Mouse (Mus musculus) effector memory CD4-positive, alpha-beta T cell, adult 5 months (primary cell): ENCODE data around the gene Ndufs5. TPM values are rescaled to one million over a fixed set of nuclear protein-coding genes. Genes with fewer than 3 reads are reported as not detected.

Experiments
- polyA plus RNA-seq: library from polyadenylated mRNA; unstranded; fragments of 100-300 nt; shearing (Covaris generic); gene quantifications from one replicate; pipeline ENCODE4 v1.2.1, GENCODE M21; 2017

Gene Ndufs5
- polyA plus RNA-seq = 54.2 TPM

GRCm38 (mm10) chr4:123717574-123718433 is at the start of gene Ndufs5:
Gene Ndufs5 (minus strand): TSS chr4:123718202.

DNA sequence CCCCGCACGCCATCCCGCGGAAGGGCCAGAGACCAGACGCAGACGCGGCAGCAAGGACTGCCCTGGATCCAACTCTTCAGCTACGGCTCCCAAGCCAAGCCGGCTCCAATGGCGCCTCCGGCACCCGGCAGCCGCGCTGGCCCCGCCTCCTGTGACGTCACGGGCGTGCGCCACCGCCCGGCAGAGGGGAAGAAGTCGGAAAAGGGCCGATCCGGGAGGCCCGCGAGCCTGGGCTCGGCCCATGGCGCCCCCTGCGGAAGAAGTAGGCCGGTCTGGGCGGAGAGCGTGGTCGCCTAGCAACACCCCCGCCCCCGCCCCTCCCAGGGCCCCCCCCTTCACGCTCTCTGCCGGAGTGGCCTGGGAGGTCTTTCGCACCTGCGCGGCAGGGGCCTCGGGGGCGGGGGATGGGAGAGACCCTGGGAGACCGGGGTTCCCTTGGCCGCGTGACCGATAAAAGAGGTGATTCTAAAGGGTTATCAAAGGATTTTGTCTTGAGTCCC is 32.2 kb upstream of the Ndufs5 start, which contains the start of gene Akirin1:
Gene Akirin1 (minus strand): TSS at position 194 of the 500 bp plus-strand sequence.

GRCm38 (mm10) chr4:123684260-123684659 is 33.7 kb downstream of the Ndufs5 start, which contains the start of gene Macf1:
Gene Macf1 (minus strand): TSS chr4:123684360.

Other genes starting within 250 kb of the Ndufs5 start
- 143 TPM for gene Macf1, start 33.8 kb downstream of the Ndufs5 start, polyA plus RNA-seq
- gene Akirin1, start 32.1 kb upstream of the Ndufs5 start, polyA plus RNA-seq = 107 TPM
- 0.60 TPM for gene Rhbdl2, start 69.7 kb upstream of the Ndufs5 start, polyA plus RNA-seq
- 0.34 TPM for gene 4933427I04Rik, start 141.5 kb upstream of the Ndufs5 start, polyA plus RNA-seq
- 9.3 TPM for gene Mycbp, start 186.6 kb upstream of the Ndufs5 start, polyA plus RNA-seq
- 52.2 TPM for gene Rragc, start 199.2 kb upstream of the Ndufs5 start, polyA plus RNA-seq
- not detected for gene 4930535I16Rik, start 199.8 kb upstream of the Ndufs5 start, polyA plus RNA-seq